Mouse (Mus musculus) MEL (cell line): Measurements from ENCODE around the gene Psmd4. TPM values are rescaled to one million over a fixed set of nuclear protein-coding genes. Genes with fewer than 3 reads are reported as not detected.

Source experiments
- DNase-seq: peaks from one replicate; pipeline ENCODE4 v3.0.0; 2011; ENCODE audit warnings: low read depth, low spot score
- H3K27ac ChIP-seq: 2 replicates; pipeline ENCODE4 v1.5.1; 2012; ENCODE audit warnings: low read depth, mild to moderate bottlenecking, control low read depth, low read length, moderate library complexity; ENCODE audit not compliant: control insufficient read depth
- H3K27me3 ChIP-seq, 2 experiments: fragments of 150-350 bp in 1 of 2; sonication (generic) in 1 of 2; 2 replicates each; pipeline ENCODE4 v1.6.1; 2012; ENCODE audit warnings: low read length in 2 of 2, mild to moderate bottlenecking in 2 of 2, improper control_type of control experiment in 1 of 2, moderate library complexity in 1 of 2; ENCODE audit not compliant: insufficient read depth in 2 of 2, control insufficient read depth in 1 of 2
- H3K36me3 ChIP-seq, 2 experiments: 2 replicates each; pipeline ENCODE4 v1.6.1; 2012 to 2014; ENCODE audit warnings: low read length in 2 of 2, improper control_type of control experiment in 1 of 2, inconsistent platforms in 1 of 2, mild to moderate bottlenecking in 1 of 2; ENCODE audit not compliant: insufficient read depth in 2 of 2, control insufficient read depth in 1 of 2
- H3K4me1 ChIP-seq, 2 experiments: fragments of 150-350 bp in 1 of 2; sonication (generic) in 1 of 2; 2 replicates each; pipeline ENCODE4 v1.6.1; 2012; ENCODE audit warnings: low read length in 2 of 2, improper control_type of control experiment in 1 of 2, mild to moderate bottlenecking in 1 of 2; ENCODE audit not compliant: insufficient read depth in 2 of 2, control insufficient read depth in 1 of 2
- H3K4me3 ChIP-seq, 2 experiments: fragments of 150-350 bp in 1 of 2; sonication (generic) in 1 of 2; 2 replicates each; pipeline ENCODE4 v1.5.1; 2012; ENCODE audit warnings: low read depth in 2 of 2, low read length in 2 of 2, mild to moderate bottlenecking in 2 of 2, moderate library complexity in 2 of 2, control low read depth in 1 of 2, improper control_type of control experiment in 1 of 2; ENCODE audit not compliant: control insufficient read depth in 1 of 2, insufficient read depth in 1 of 2
- H3K79me2 ChIP-seq: 2 replicates; pipeline ENCODE4 v1.6.1; 2012; ENCODE audit warnings: mild to moderate bottlenecking, low read length, moderate library complexity; ENCODE audit not compliant: control insufficient read depth, poor library complexity, insufficient read depth
- H3K9ac ChIP-seq: 2 replicates; pipeline ENCODE4 v1.6.1; 2012; ENCODE audit warnings: low read depth, mild to moderate bottlenecking, control low read depth, low read length, moderate library complexity; ENCODE audit not compliant: control insufficient read depth, poor library complexity, severe bottlenecking
- H3K9me3 ChIP-seq: fragments of 150-350 bp; sonication (generic); replicated peaks from 2 replicates; pipeline ENCODE4 v1.6.1; 2012; ENCODE audit warnings: mild to moderate bottlenecking, low read length, improper control_type of control experiment, moderate library complexity; ENCODE audit not compliant: insufficient read depth
- BHLHE40 ChIP-seq: IDR thresholded peaks from 2 replicates; pipeline ENCODE4 v1.6.1; 2012; ENCODE audit warnings: low read depth, mild to moderate bottlenecking, inconsistent platforms, low read length, improper control_type of control experiment, borderline replicate concordance
- CHD1 ChIP-seq: IDR thresholded peaks from 2 replicates; pipeline ENCODE4 v1.6.1; 2012; ENCODE audit warnings: low read depth, mild to moderate bottlenecking, inconsistent platforms, low read length, improper control_type of control experiment
- CTCF ChIP-seq, 3 experiments: IDR thresholded peaks in 2 of 3; conservative IDR thresholded peaks in 1 of 3; 2 replicates each; pipeline ENCODE4 v1.5.1; 2011 to 2012; ENCODE audit warnings: low read length in 3 of 3, low read depth in 2 of 3, mild to moderate bottlenecking in 2 of 3, improper control_type of control experiment in 1 of 3, inconsistent platforms in 1 of 3, mixed read lengths in 1 of 3, moderate library complexity in 1 of 3; ENCODE audit not compliant: control insufficient read depth in 1 of 3, insufficient read depth in 1 of 3, poor library complexity in 1 of 3, severe bottlenecking in 1 of 3
- GABPA ChIP-seq: IDR thresholded peaks from 2 replicates; pipeline ENCODE4 v1.6.1; 2012; ENCODE audit warnings: low read depth, mild to moderate bottlenecking, inconsistent platforms, low read length, improper control_type of control experiment, moderate library complexity
- MYB ChIP-seq: IDR thresholded peaks from 2 replicates; pipeline ENCODE4 v1.6.1; 2011; ENCODE audit warnings: mild to moderate bottlenecking, low read depth, low read length, improper control_type of control experiment
- POLR2AphosphoS5 ChIP-seq: IDR thresholded peaks from 2 replicates; pipeline ENCODE4 v1.6.1; 2012; ENCODE audit warnings: low read depth, borderline replicate concordance, mild to moderate bottlenecking, inconsistent platforms, low read length, moderate library complexity, mixed read lengths
- RCOR1 ChIP-seq: IDR thresholded peaks from 2 replicates; pipeline ENCODE4 v1.6.1; 2012; ENCODE audit warnings: low read depth, mild to moderate bottlenecking, inconsistent platforms, low read length, improper control_type of control experiment
- SIN3A ChIP-seq: IDR thresholded peaks from 2 replicates; pipeline ENCODE4 v1.6.1; 2012; ENCODE audit warnings: low read length, improper control_type of control experiment, inconsistent platforms
- TAL1 ChIP-seq: IDR thresholded peaks from 2 replicates; pipeline ENCODE4 v1.6.1; 2012; ENCODE audit warnings: mild to moderate bottlenecking, inconsistent platforms, low read length, moderate library complexity, mixed read lengths
- TBP ChIP-seq: IDR thresholded peaks from 2 replicates; pipeline ENCODE4 v1.8.0; 2011; ENCODE audit warnings: low read depth, low read length, improper control_type of control experiment
- ZMIZ1 ChIP-seq: IDR thresholded peaks from 2 replicates; pipeline ENCODE4 v1.6.1; 2012; ENCODE audit warnings: low read depth, mild to moderate bottlenecking, inconsistent platforms, low read length, improper control_type of control experiment, moderate library complexity
- polyA plus RNA-seq, 2 experiments: library from polyadenylated mRNA; stranded (reverse) in 1 of 2; unstranded in 1 of 2; fragments of >175 nt in 1 of 2; fragments of >200 nt in 1 of 2; gene quantifications; 2 replicates each; pipeline versions ENCODE4 v1.2.1 to v1.2.4; 2012; ENCODE audit warnings: low replicate concordance in 2 of 2, low read depth in 1 of 2; ENCODE audit not compliant: insufficient read length in 2 of 2, insufficient read depth in 1 of 2, missing spikeins in 1 of 2
- total RNA-seq: library from RNA; depleted of rRNA; stranded (reverse); fragments of 300-350 nt; gene quantifications from 2 replicates; pipeline ENCODE4 v1.2.3, GENCODE M21; 2012

Gene Psmd4
- total and polyA plus RNA-seq, 3 experiments: 631 to 816 TPM; not detected in 1

DNA sequence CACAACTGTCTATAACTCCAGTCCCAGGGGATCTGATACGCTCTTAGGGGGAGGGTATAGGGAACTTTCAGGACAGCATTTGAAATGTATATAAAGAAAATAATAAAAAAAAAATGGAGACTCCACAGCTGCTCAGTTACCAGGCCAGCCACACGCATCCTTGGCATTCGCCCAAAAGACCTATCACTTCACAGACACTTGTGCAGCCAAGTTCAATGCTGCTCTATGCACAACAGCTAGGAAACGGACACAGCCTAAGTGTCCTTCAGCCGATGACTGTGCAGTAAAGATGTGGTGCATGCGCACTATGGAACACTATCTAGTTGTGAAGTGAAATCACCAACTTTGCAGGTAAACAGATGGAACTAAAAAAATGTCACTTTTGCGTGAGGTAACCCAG, 13.9 kb upstream of the Psmd4 start:
- peak; percentile 100 for DNase-seq
- no peak for TF ChIP-seq POLR2AphosphoS5
- TF ChIP-seq MYB: no peak
- TF ChIP-seq TAL1: peak; percentile 84
- TF ChIP-seq RCOR1: no peak
- peak overlapping the region; percentile 0 to 27 for H3K4me3 ChIP-seq
- H3K79me2 ChIP-seq: no peaks in the 10 kb centered on the region
- H3K9me3 ChIP-seq: no peaks in the 10 kb centered on the region
- H3K9ac ChIP-seq: peak overlapping the region; percentile 39
- peaks cover 17 to 42% of the 10 kb centered on the region in 2 experiments for H3K36me3 ChIP-seq
- H3K4me1 ChIP-seq: peaks cover 29 to 35% of the 10 kb centered on the region in 2 experiments
- no peaks in the 10 kb centered on the region for H3K27me3 ChIP-seq
- peak overlapping the region; percentile 92 for H3K27ac ChIP-seq

DNA sequence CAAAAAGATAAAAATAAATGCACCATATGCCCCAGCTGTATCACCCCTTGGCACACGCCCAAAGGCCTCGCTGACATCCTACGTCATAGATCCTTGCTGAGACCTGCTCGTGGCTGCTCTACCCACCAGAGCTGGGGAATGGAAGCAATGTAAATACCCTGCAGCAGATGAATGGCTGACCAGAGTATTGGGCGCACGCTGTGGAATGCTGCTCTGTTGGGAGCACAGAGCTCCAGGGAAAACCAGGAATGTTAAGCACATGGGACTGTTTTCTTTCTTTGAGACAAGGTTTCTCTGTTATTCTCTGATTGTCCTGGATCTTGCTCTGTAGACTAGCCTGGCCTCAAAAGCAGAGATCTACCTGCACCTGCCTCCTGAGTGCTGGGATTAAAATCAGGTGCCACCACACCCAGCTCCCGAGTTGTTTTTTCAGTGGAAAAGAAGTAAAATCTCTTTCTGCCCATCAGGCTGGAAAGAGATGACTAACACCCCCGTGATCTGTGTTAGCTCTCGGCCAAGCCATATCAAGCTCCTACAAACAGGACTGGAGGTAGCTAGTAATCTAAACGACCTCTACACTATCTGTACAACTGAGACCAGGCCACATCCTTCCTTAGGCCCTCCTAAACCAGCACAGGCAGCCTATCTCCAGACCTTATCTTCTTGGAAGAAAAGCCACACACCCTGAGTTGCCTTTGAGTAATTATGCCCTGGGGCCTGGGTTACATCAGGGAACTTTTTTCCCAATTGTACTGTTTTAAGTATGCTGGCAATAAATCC, 12.3 kb upstream of the Psmd4 start:
- peaks cover 29 to 38% of the 10 kb centered on the region in 2 experiments for H3K4me1 ChIP-seq
- H3K4me3 ChIP-seq: peak overlapping the region; percentile 18 to 21
- no peaks in the 10 kb centered on the region for H3K27me3 ChIP-seq
- peaks cover 2 to 44% of the 10 kb centered on the region in 2 experiments; a peak in 2 of 4 replicates for H3K36me3 ChIP-seq
- H3K27ac ChIP-seq: peak overlapping the region; percentile 92
- no peaks in the 10 kb centered on the region for H3K9me3 ChIP-seq
- H3K79me2 ChIP-seq: no peaks in the 10 kb centered on the region
- DNase-seq: peak; percentile 98
- TF ChIP-seq TAL1: peak; percentile 93
- no peak for TF ChIP-seq CHD1
- peak overlapping the region; percentile 51 for H3K9ac ChIP-seq

DNA sequence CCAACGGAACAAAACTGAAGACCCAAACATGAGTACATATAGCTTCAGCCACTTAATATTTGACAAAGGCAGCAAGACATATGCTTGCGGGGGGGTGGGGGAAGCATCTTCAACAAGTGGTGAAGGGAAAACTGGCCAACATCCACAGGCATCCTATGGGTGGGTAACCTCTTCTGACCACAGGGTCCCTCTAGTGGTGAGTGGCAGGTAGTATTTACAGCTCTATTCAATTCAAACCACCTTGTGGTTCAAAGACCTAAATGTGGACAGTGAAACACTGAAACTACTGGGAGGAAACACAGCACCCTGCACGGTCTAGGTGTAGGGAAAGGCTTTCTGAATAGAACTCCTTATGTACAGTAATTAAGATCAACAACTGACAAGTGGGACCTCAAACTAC, 11.3 kb upstream of the Psmd4 start:
- H3K9me3 ChIP-seq: no peaks in the 10 kb centered on the region
- peak; percentile 96 for DNase-seq
- H3K4me3 ChIP-seq: peak overlapping the region in 1 of 2 experiments; percentile 15; a peak in 1 of 4 replicates
- H3K36me3 ChIP-seq: peaks cover 0 to 44% of the 10 kb centered on the region in 2 experiments; a peak in 2 of 4 replicates
- no peak for TF ChIP-seq TBP
- no peak for TF ChIP-seq TAL1
- TF ChIP-seq ZMIZ1: no peak
- no peak for TF ChIP-seq BHLHE40
- TF ChIP-seq SIN3A: no peak
- TF ChIP-seq CTCF (IDR thresholded peaks at IDR 0.05 in 2 of 3, conservative IDR thresholded peaks at IDR 0.05 in 1 of 3; ENCODE audit: control insufficient read depth in 1 of 3, insufficient read depth in 1 of 3, low read depth in 2 of 3, low read length in 3 of 3, poor library complexity in 1 of 3, severe bottlenecking in 1 of 3): peak in 1 of 3 experiments; percentile 99; a peak in 2 of 6 replicates
- TF ChIP-seq GABPA: no peak
- no peaks in the 10 kb centered on the region for H3K79me2 ChIP-seq
- H3K27me3 ChIP-seq: no peaks in the 10 kb centered on the region
- peak overlapping the region; percentile 29; the same call in 1 of the 2 replicates for H3K9ac ChIP-seq
- H3K4me1 ChIP-seq: peaks cover 29 to 38% of the 10 kb centered on the region in 2 experiments
- H3K27ac ChIP-seq: peak overlapping the region; percentile 81
